Mouse (Mus musculus): Measurements from ENCODE around the gene Inhbe. TPM values are rescaled to one million over a fixed set of nuclear protein-coding genes. Genes with fewer than 3 reads are reported as not detected.

The Inhbe gene
- total RNA-seq, 2 experiments from 2014 or later = not detected

Other genes starting within 250 kb of the Inhbe start
- 10 to 100 TPM; 25.0 to 25.1 TPM for gene Os9, start 233.3 kb downstream of the Inhbe start, total RNA-seq (2021)
- gene B4galnt1, start 189.2 kb downstream of the Inhbe start, total RNA-seq (2021) = 1 to 10 TPM; 1.5 to 1.6 TPM
- 10 to 100 TPM; 18.2 to 29.2 TPM for gene Slc26a10, start 173.8 kb downstream of the Inhbe start, total RNA-seq (2021)
- 10 to 100 TPM; 10.9 to 12.7 TPM for gene Arhgef25, start 164.3 kb downstream of the Inhbe start, total RNA-seq (2021)
- gene Dtx3, start 158.7 kb downstream of the Inhbe start, total RNA-seq (2021) = 10 to 100 TPM; 26.3 to 28.6 TPM
- 10 to 100 TPM; 23.3 to 24.6 TPM for gene Pip4k2c, start 142.8 kb downstream of the Inhbe start, total RNA-seq (2021)
- gene Kif5a, start 91.1 kb downstream of the Inhbe start, total RNA-seq (2021) = under 1 TPM; 0.45 to 0.49 TPM
- gene Dctn2, start 88.0 kb downstream of the Inhbe start, total RNA-seq (2021) = 100 to 1,000 TPM; 136 to 142 TPM
- 10 to 100 TPM; 20.9 to 21.4 TPM for gene Mbd6, start 65.4 kb downstream of the Inhbe start, total RNA-seq (2021)
- 10 to 100 TPM; 37.9 to 38.9 TPM for gene Mars, start 42.6 kb downstream of the Inhbe start, total RNA-seq (2021)
- gene Arhgap9, start 32.4 kb downstream of the Inhbe start, total RNA-seq (2021) = 1 to 10 TPM; 3.0 to 3.4 TPM
- 1 to 10 TPM in 1 of 2 experiments, under 1 TPM in 1; 0.89 to 1.1 TPM for gene Gli1, start 12.4 kb downstream of the Inhbe start, total RNA-seq (2021)
- not detected for gene Inhbc, start 16.0 kb upstream of the Inhbe start, total RNA-seq (2021)
- gene R3hdm2, start 25.9 kb upstream of the Inhbe start, total RNA-seq (2021) = 100 to 1,000 TPM; 145 to 159 TPM
- under 1 TPM; 0.22 to 0.70 TPM for gene Stac3, start 147.3 kb upstream of the Inhbe start, total RNA-seq (2021)
- gene Ndufa4l2, start 160.6 kb upstream of the Inhbe start, total RNA-seq (2021) = 10 to 100 TPM; 22.6 to 33.1 TPM
- gene Shmt2, start 168.0 kb upstream of the Inhbe start, total RNA-seq (2021) = 10 to 100 TPM; 44.3 TPM
- under 1 TPM; 0.31 to 0.34 TPM for gene Nxph4, start 180.1 kb upstream of the Inhbe start, total RNA-seq (2021)

Data from heart, postnatal 25 days (tissue).